Mouse (Mus musculus): ENCODE data around the gene Wrap73.

Gene Wrap73

GRCm38 (mm10) chr4:154185001-154185400, 42.8 kb downstream of the Wrap73 start:
- DNase-seq (ENCODE audit: low spot score) = no peak

- no peak for DNase-seq (ENCODE audit: low spot score)
These were observed 43.9 kb downstream of the Wrap73 start for GRCm38 (mm10) chr4:154186002-154186537.

- no peak for DNase-seq (ENCODE audit: low spot score)
These were observed 46.8 kb downstream of the Wrap73 start for GRCm38 (mm10) chr4:154188948-154189347.

GRCm38 (mm10) chr4:154197961-154198360, 55.8 kb downstream of the Wrap73 start:
- no peak for DNase-seq (ENCODE audit: low spot score)

GRCm38 (mm10) chr4:154198377-154198961, 56.3 kb downstream of the Wrap73 start:
- no peak for DNase-seq (ENCODE audit: low spot score)

GRCm38 (mm10) chr4:154201511-154201910, 59.3 kb downstream of the Wrap73 start:
- DNase-seq (ENCODE audit: low spot score) = no peak

- no peak for DNase-seq (ENCODE audit: low spot score)
These were observed 62.4 kb downstream of the Wrap73 start for GRCm38 (mm10) chr4:154204532-154204931.

- DNase-seq (ENCODE audit: low spot score) = peak; percentile 42
These were observed 63.2 kb downstream of the Wrap73 start for GRCm38 (mm10) chr4:154205392-154205791.

GRCm38 (mm10) chr4:154207261-154207660, 65.1 kb downstream of the Wrap73 start:
- peak; percentile 77 for DNase-seq (ENCODE audit: low spot score)

GRCm38 (mm10) chr4:154209054-154209453, 66.9 kb downstream of the Wrap73 start:
- DNase-seq (ENCODE audit: low spot score) = no peak

GRCm38 (mm10) chr4:154209825-154210224, 67.7 kb downstream of the Wrap73 start:
- no peak for DNase-seq (ENCODE audit: low spot score)

GRCm38 (mm10) chr4:154211459-154211858, 69.3 kb downstream of the Wrap73 start:
- no peak for DNase-seq (ENCODE audit: low spot score)

- no peak for DNase-seq (ENCODE audit: low spot score)
These were observed 71.4 kb downstream of the Wrap73 start for GRCm38 (mm10) chr4:154213586-154213985.

GRCm38 (mm10) chr4:154214075-154214474, 71.9 kb downstream of the Wrap73 start:
- DNase-seq (ENCODE audit: low spot score) = no peak

Measured in MN1 (cell line).